Mouse (Mus musculus) midbrain, embryonic 11.5 days (tissue): ENCODE measurements around the gene Psen2. TPM values are rescaled to one million over a fixed set of nuclear protein-coding genes. Genes with fewer than 3 reads are reported as not detected.

Experiments
- ATAC-seq: fragments of 200-750 bp; cut with Nextera tagmentation; 2 replicates; pipeline ENCODE4 v1.8.0; 2017; ENCODE audit warnings: moderate TSS enrichment, moderate library complexity; ENCODE audit not compliant: low FRiP score
- DNase-seq: peaks from one replicate; pipeline ENCODE4 v3.0.0; 2015; ENCODE audit warnings: low spot score; ENCODE audit errors: missing footprints
- H3K27ac ChIP-seq: fragments of 300-500 bp; sonication (generic); 2 replicates; pipeline ENCODE4 v1.5.1; 2014; ENCODE audit warnings: low read depth, low read length
- H3K27me3 ChIP-seq: fragments of 300-500 bp; sonication (generic); 2 replicates; pipeline ENCODE4 v1.6.1; 2014; ENCODE audit warnings: mild to moderate bottlenecking, low read length, moderate library complexity, mixed read lengths; ENCODE audit not compliant: control insufficient read depth, insufficient read depth
- H3K36me3 ChIP-seq: fragments of 300-500 bp; sonication (generic); 2 replicates; pipeline ENCODE4 v1.6.1; 2014; ENCODE audit warnings: mild to moderate bottlenecking, low read length, moderate library complexity, mixed read lengths; ENCODE audit not compliant: control insufficient read depth, insufficient read depth
- H3K4me1 ChIP-seq: fragments of 300-500 bp; sonication (generic); 2 replicates; pipeline ENCODE4 v1.6.1; 2014; ENCODE audit warnings: low read length; ENCODE audit not compliant: control insufficient read depth, insufficient read depth
- H3K4me2 ChIP-seq: fragments of 300-500 bp; sonication (generic); 2 replicates; pipeline ENCODE4 v1.6.1; 2014; ENCODE audit warnings: mild to moderate bottlenecking, moderate library complexity
- H3K4me3 ChIP-seq: fragments of 300-500 bp; sonication (generic); 2 replicates; pipeline ENCODE4 v1.5.1; 2014; ENCODE audit warnings: low read depth, low read length
- H3K9ac ChIP-seq: fragments of 300-500 bp; sonication (generic); 2 replicates; pipeline ENCODE4 v1.6.1; 2014; ENCODE audit warnings: low read length
- H3K9me3 ChIP-seq: fragments of 300-500 bp; sonication (generic); 2 replicates; pipeline ENCODE4 v1.6.1; 2016; ENCODE audit warnings: low read length; ENCODE audit not compliant: control insufficient read depth
- WGBS: fragments of 180-500 bp; shearing (Covaris S2); extraction: QIAGEN DNeasy Blood & Tissue Kit; methylation state at CpG from one replicate; pipeline ENCODE4 v1.1.7; 2014; 5-methylcytosine and 5-hydroxymethylcytosine counted together
- polyA plus RNA-seq: library from polyadenylated mRNA; unstranded; fragments of >200 nt; fragmentation: Nextera tagmentation; extraction: Ambion mirVana; gene quantifications from 2 replicates; pipeline ENCODE4 v1.2.1, GENCODE M21; 2014

Gene Psen2
- polyA plus RNA-seq, 1 experiment from 2014 or later: 5.4 TPM

GRCm38 (mm10) chr1:180256138-180256674 lies 7.0 kb downstream of the Psen2 start:
- H3K4me1 ChIP-seq: peaks cover 5% of the 10 kb centered on the region
- peaks cover 9% of the 10 kb centered on the region for H3K27me3 ChIP-seq
- H3K4me3 ChIP-seq: peak overlapping the region; percentile 80
- peak overlapping the region; percentile 77 for H3K9ac ChIP-seq
- under 1% methylated on average over 39 of the region's 39 CpGs for WGBS
- H3K27ac ChIP-seq: no peak overlapping the region
- H3K36me3 ChIP-seq: no peaks in the 10 kb centered on the region
- ATAC-seq: peak; percentile 96
- H3K4me2 ChIP-seq: peak overlapping the region; percentile 99
- no peaks in the 10 kb centered on the region for H3K9me3 ChIP-seq
- peak; percentile 100 for DNase-seq

GRCm38 (mm10) chr1:180255294-180256117 lies 7.7 kb downstream of the Psen2 start:
- WGBS: 2% methylated on average over 32 of the region's 33 CpGs
- Histone ChIP-seq H3K4me1 (peaks cover 5% of the 10 kb centered on the region), H3K36me3 (no peaks in the 10 kb centered on the region), H3K9me3 (no peaks in the 10 kb centered on the region), H3K4me2 (peak overlapping the region; percentile 99), H3K27ac (no peak overlapping the region), H3K4me3 (peak overlapping the region; percentile 80), H3K27me3 (peaks cover 9% of the 10 kb centered on the region), H3K9ac (peak overlapping the region; percentile 77)
- DNase-seq (peak; percentile 94), ATAC-seq (peak; percentile 66)

GRCm38 (mm10) chr1:180254316-180254715 lies 8.9 kb downstream of the Psen2 start:
- DNase-seq: no peak
- Histone ChIP-seq H3K4me3 (no peak overlapping the region), H3K36me3 (no peaks in the 10 kb centered on the region), H3K4me2 (no peak overlapping the region), H3K4me1 (peaks cover 10% of the 10 kb centered on the region), H3K9ac (no peak overlapping the region), H3K27ac (no peak overlapping the region), H3K9me3 (no peaks in the 10 kb centered on the region), H3K27me3 (peaks cover 9% of the 10 kb centered on the region)
- WGBS: 86% methylated on average over 5 of the region's 5 CpGs
- no peak for ATAC-seq

DNA sequence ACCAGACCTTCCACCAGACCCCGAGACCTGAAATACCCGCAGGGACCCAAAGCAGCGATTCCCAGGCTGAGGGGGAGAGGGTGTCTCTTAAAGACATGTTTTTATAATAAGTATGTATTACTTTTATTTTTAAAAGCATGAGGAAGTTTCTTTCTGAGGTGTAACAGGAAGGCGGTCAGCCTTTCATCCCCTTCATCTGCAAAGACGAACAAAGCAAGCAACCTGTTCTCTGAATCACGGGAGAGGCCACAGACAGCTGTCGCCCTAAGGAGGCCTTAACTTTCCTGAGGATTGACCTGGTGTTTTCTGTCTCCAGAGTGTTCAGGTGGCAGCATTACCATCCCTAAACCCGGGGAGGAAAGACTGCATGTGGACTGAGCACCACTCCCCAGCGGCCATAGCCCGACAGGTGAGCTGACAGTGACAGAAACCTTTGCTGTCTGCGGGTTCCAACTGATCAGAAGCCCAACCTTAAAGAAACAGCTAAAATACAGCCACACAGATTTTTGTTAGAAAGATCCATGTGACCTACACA lies 10.5 kb downstream of the Psen2 start:
- 89% methylated on average over 11 of the region's 11 CpGs for whole genome bisulfite sequencing
- H3K9me3 ChIP-seq: no peaks in the 10 kb centered on the region
- no peak for DNase-seq
- H3K4me2 ChIP-seq: no peak overlapping the region
- no peak overlapping the region for H3K9ac ChIP-seq
- ATAC-seq: no peak
- peaks cover 9% of the 10 kb centered on the region for H3K27me3 ChIP-seq
- peaks cover 10% of the 10 kb centered on the region for H3K4me1 ChIP-seq
- no peak overlapping the region for H3K27ac ChIP-seq
- H3K36me3 ChIP-seq: no peaks in the 10 kb centered on the region
- H3K4me3 ChIP-seq: no peak overlapping the region

DNA sequence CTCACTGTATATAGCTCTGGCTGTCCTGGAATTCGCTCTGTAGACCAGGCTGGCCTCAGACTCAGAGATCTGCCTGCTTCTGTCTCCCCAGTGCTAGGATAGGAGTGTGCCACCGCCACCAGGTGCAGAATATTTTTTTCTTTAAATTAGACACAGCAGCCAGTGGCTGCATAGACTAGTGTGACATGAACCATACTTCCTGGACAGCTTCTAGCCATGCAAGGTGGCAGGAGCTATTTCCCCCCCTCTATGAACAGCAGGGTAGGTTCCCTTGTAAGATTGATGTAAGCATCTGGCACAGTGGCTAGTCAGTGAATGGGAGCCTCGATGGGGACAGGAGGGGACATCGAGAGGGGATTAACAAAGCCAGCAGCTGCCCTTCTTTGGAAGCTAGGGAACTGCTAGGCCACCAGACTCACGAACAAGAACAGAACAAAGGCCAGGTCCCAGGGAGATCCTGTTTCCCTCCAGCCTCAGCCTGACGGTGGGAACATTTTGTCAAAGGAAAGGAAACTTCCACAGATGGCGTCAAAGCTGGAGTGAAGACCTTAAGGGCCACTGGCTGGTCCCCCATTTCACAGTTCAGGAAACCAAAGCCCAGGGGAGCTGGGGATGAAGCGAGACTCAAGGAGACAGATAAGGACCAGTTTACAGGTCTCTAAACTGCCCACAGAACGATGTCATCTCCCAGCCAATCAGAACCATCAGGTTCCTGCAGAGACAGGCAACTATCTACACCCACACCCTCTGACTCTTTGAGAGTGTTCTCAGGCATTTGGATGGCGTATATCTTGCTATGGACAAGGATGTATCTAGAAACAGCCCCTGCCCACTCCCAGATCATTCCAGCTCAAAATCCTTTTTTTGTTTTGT lies 11.8 kb downstream of the Psen2 start:
- Histone ChIP-seq H3K4me2 (no peak overlapping the region), H3K27me3 (peaks cover 9% of the 10 kb centered on the region), H3K27ac (no peak overlapping the region), H3K4me3 (no peak overlapping the region), H3K36me3 (no peaks in the 10 kb centered on the region), H3K4me1 (peaks cover 10% of the 10 kb centered on the region), H3K9me3 (no peaks in the 10 kb centered on the region), H3K9ac (no peak overlapping the region)
- WGBS: 47% methylated on average over 10 of the region's 10 CpGs
- no peak for DNase-seq
- no peak for ATAC-seq

GRCm38 (mm10) chr1:180250441-180250830 lies 12.8 kb downstream of the Psen2 start:
- ATAC-seq (no peak), DNase-seq (no peak)
- Histone ChIP-seq H3K27ac (no peak overlapping the region), H3K27me3 (peaks cover 8% of the 10 kb centered on the region), H3K4me2 (no peak overlapping the region), H3K9ac (no peak overlapping the region), H3K36me3 (no peaks in the 10 kb centered on the region), H3K4me3 (no peak overlapping the region), H3K4me1 (peaks cover 10% of the 10 kb centered on the region), H3K9me3 (no peaks in the 10 kb centered on the region)
- WGBS: 71% methylated on average over 8 of the region's 8 CpGs

GRCm38 (mm10) chr1:180249666-180250440 lies 13.4 kb downstream of the Psen2 start:
- H3K4me2 ChIP-seq: no peak overlapping the region

DNA sequence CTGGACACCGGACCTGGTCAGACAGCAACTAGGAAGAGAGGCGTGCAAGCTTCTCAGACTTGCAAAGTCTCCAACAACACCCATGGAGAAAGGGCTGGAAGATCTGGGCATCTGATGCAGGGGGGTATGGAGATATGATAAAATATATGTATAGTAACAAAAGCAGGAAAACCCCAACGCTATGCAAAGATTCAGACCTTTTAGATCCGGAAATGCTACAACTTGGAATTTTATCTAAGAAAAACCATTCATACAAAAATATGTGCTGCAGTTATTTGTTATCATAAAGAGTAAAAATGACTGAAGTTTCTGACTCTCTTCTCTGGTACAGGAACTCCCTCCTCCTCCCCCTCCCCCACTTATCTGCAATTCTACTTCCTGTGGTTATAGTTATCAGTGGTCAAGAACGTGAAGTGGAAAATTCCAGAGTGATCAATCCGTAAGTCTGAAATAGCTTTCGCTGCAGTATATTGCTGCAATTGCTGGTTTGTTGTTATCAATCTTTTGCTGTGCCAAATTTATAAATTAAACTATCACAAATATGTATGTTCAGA lies 14.6 kb downstream of the Psen2 start:
- Histone ChIP-seq H3K9me3 (no peaks in the 10 kb centered on the region), H3K4me3 (no peak overlapping the region), H3K9ac (no peak overlapping the region), H3K27ac (no peak overlapping the region), H3K27me3 (no peaks in the 10 kb centered on the region), H3K4me1 (peaks cover 8% of the 10 kb centered on the region), H3K36me3 (no peaks in the 10 kb centered on the region), H3K4me2 (no peak overlapping the region)
- 89% methylated on average over 7 of the region's 7 CpGs for WGBS
- DNase-seq (no peak), ATAC-seq (no peak)

More at GRCm38 (mm10) chr1:180249666-180250440, 13.4 kb downstream of the Psen2 start:
- Histone ChIP-seq H3K27me3 (peaks cover 2% of the 10 kb centered on the region; the same call in 1 of the 2 replicates), H3K9me3 (no peaks in the 10 kb centered on the region), H3K27ac (no peak overlapping the region), H3K9ac (peak overlapping the region; percentile 20; the same call in 1 of the 2 replicates), H3K36me3 (no peaks in the 10 kb centered on the region), H3K4me1 (peaks cover 8% of the 10 kb centered on the region), H3K4me3 (no peak overlapping the region)
- DNase-seq (peak; percentile 86), ATAC-seq (peak; percentile 35; the same call in 1 of the 2 replicates)
- WGBS: 22% methylated on average over 20 of the region's 20 CpGs
